Mouse (Mus musculus): ENCODE measurements around the gene Tbl2. TPM values are rescaled to one million over a fixed set of nuclear protein-coding genes. Genes with fewer than 3 reads are reported as not detected.

The Tbl2 gene
- polyA plus RNA-seq, 1 experiment from 2014 or later = 15.9 TPM

- Histone ChIP-seq H3K27me3 (no peaks in the 10 kb centered on the region), H3K4me2 (no peak overlapping the region), H3K4me3 (no peak overlapping the region), H3K4me1 (replicated peaks) (no peaks in the 10 kb centered on the region), H3K9me3 (no peaks in the 10 kb centered on the region), H3K9ac (no peak overlapping the region), H3K36me3 (peaks cover 87% of the 10 kb centered on the region), H3K27ac (replicated peaks) (no peak overlapping the region)
- no peak for ATAC-seq (ENCODE audit: low read depth)
- WGBS = 80% methylated on average over 4 of the region's 4 CpGs
Observed at GRCm38 (mm10) chr5:135178996-135179395, 29.5 kb downstream of the Tbl2 start.

- WGBS = 94% methylated on average over 7 of the region's 7 CpGs
- no peak for ATAC-seq (ENCODE audit: low read depth)
- H3K9ac ChIP-seq = no peak overlapping the region
- no peak overlapping the region for H3K4me3 ChIP-seq
- H3K27me3 ChIP-seq = no peaks in the 10 kb centered on the region
- H3K36me3 ChIP-seq = peaks cover 81% of the 10 kb centered on the region
- 0 out of 2 replicates have a peak, but pooled peaks cover 3% of the 10 kb centered on the region for H3K9me3 ChIP-seq
- no peak overlapping the region for H3K4me2 ChIP-seq
- no peaks in the 10 kb centered on the region for H3K4me1 ChIP-seq (replicated peaks)
- no peak overlapping the region for H3K27ac ChIP-seq (replicated peaks)
Observed at GRCm38 (mm10) chr5:135179616-135180015, 30.2 kb downstream of the Tbl2 start.

GRCm38 (mm10) chr5:135180796-135181195 is 31.3 kb downstream of the Tbl2 start:
- ATAC-seq (ENCODE audit: low read depth) = no peak
- 0 out of 2 replicates have a peak, but pooled peaks cover under 1% of the 10 kb centered on the region for H3K4me1 ChIP-seq (replicated peaks)
- H3K9ac ChIP-seq = no peak overlapping the region
- H3K9me3 ChIP-seq = 0 out of 2 replicates have a peak, but pooled peaks cover 4% of the 10 kb centered on the region
- 93% methylated on average over 14 of the region's 14 CpGs for WGBS
- H3K4me3 ChIP-seq = no peak overlapping the region
- H3K4me2 ChIP-seq = no peak overlapping the region
- peaks cover 69% of the 10 kb centered on the region for H3K36me3 ChIP-seq
- H3K27ac ChIP-seq (replicated peaks) = no peak overlapping the region
- no peaks in the 10 kb centered on the region for H3K27me3 ChIP-seq

- H3K9ac ChIP-seq = no peak overlapping the region
- H3K4me3 ChIP-seq = no peak overlapping the region
- H3K36me3 ChIP-seq = peaks cover 61% of the 10 kb centered on the region
- no peak overlapping the region for H3K27ac ChIP-seq (replicated peaks)
- H3K4me1 ChIP-seq (replicated peaks) = 0 out of 2 replicates have a peak, but pooled peaks cover 7% of the 10 kb centered on the region
- no peaks in the 10 kb centered on the region for H3K27me3 ChIP-seq
- no peak for ATAC-seq (ENCODE audit: low read depth)
- H3K9me3 ChIP-seq = 0 out of 2 replicates have a peak, but pooled peaks cover 4% of the 10 kb centered on the region
- H3K4me2 ChIP-seq = no peak overlapping the region
- 69% methylated on average over 6 of the region's 6 CpGs for WGBS
Observed at GRCm38 (mm10) chr5:135181776-135182175, 32.3 kb downstream of the Tbl2 start.

GRCm38 (mm10) chr5:135183131-135183861 is 33.8 kb downstream of the Tbl2 start:
- WGBS = 62% methylated on average over 8 of the region's 8 CpGs
- Histone ChIP-seq H3K9me3 (0 out of 2 replicates have a peak, but pooled peaks cover 4% of the 10 kb centered on the region), H3K4me1 (replicated peaks) (peaks cover 10% of the 10 kb centered on the region), H3K27ac (replicated peaks) (no peak overlapping the region), H3K36me3 (peaks cover 46% of the 10 kb centered on the region), H3K4me2 (no peak overlapping the region), H3K9ac (no peak overlapping the region), H3K4me3 (no peak overlapping the region), H3K27me3 (no peaks in the 10 kb centered on the region)
- no peak for ATAC-seq (ENCODE audit: low read depth)

GRCm38 (mm10) chr5:135185016-135185415 is 35.6 kb downstream of the Tbl2 start:
- Histone ChIP-seq H3K4me3 (no peak overlapping the region), H3K4me1 (replicated peaks) (peaks cover 27% of the 10 kb centered on the region), H3K4me2 (no peak overlapping the region), H3K36me3 (peaks cover 34% of the 10 kb centered on the region), H3K27ac (replicated peaks) (no peak overlapping the region), H3K27me3 (no peaks in the 10 kb centered on the region), H3K9ac (no peak overlapping the region), H3K9me3 (0 out of 2 replicates have a peak, but pooled peaks cover 4% of the 10 kb centered on the region)
- WGBS = 98% methylated on average over 3 of the region's 3 CpGs
- no peak for ATAC-seq (ENCODE audit: low read depth)

- Histone ChIP-seq H3K4me1 (replicated peaks) (peaks cover 33% of the 10 kb centered on the region), H3K9me3 (0 out of 2 replicates have a peak, but pooled peaks cover 4% of the 10 kb centered on the region), H3K27ac (replicated peaks) (0 out of 2 replicates have a peak overlapping the region, but pooled peaks have one; percentile 98), H3K4me2 (no peak overlapping the region), H3K27me3 (no peaks in the 10 kb centered on the region), H3K9ac (no peak overlapping the region), H3K36me3 (peaks cover 30% of the 10 kb centered on the region), H3K4me3 (no peak overlapping the region)
- no peak for ATAC-seq (ENCODE audit: low read depth)
- 41% methylated on average over 3 of the region's 3 CpGs for WGBS
Observed at GRCm38 (mm10) chr5:135185596-135185995, 36.1 kb downstream of the Tbl2 start.

- Histone ChIP-seq H3K9me3 (0 out of 2 replicates have a peak, but pooled peaks cover 4% of the 10 kb centered on the region), H3K4me1 (replicated peaks) (peaks cover 38% of the 10 kb centered on the region), H3K4me2 (peak overlapping the region; percentile 92), H3K9ac (peak overlapping the region; percentile 72), H3K27ac (replicated peaks) (peak overlapping the region; percentile 98), H3K27me3 (no peaks in the 10 kb centered on the region), H3K36me3 (peaks cover 25% of the 10 kb centered on the region), H3K4me3 (peak overlapping the region; percentile 99)
- peak; percentile 6; the same call in 1 of the 2 replicates for ATAC-seq (ENCODE audit: low read depth)
- WGBS = 20% methylated on average over 10 of the region's 10 CpGs
Observed at GRCm38 (mm10) chr5:135186231-135186620, 36.8 kb downstream of the Tbl2 start.

GRCm38 (mm10) chr5:135186621-135187348 is 37.3 kb downstream of the Tbl2 start, which contains the start of gene Baz1b:
Gene Baz1b, plus strand, starts transcription at chr5:135187264.
- ATAC-seq (ENCODE audit: low read depth) = peak; percentile 97
- H3K4me3 ChIP-seq = peak within 1 kb of the TSS; percentile 99
- H3K9me3 ChIP-seq = 0 out of 2 replicates have a peak, but pooled peaks cover 4% of the 10 kb centered on the region
- peaks cover 24% of the 10 kb centered on the region for H3K36me3 ChIP-seq
- H3K9ac ChIP-seq = peak within 1 kb of the TSS; percentile 95
- H3K4me1 ChIP-seq (replicated peaks) = peaks cover 42% of the 10 kb centered on the region
- WGBS = 0% methylated on average over 56 of the region's 57 CpGs
- peak within 1 kb of the TSS; percentile 92 for H3K4me2 ChIP-seq
- H3K27ac ChIP-seq (replicated peaks) = peak within 1 kb of the TSS; percentile 98
- no peaks in the 10 kb centered on the region for H3K27me3 ChIP-seq

GRCm38 (mm10) chr5:135187349-135188213 is 38.1 kb downstream of the Tbl2 start:
- Histone ChIP-seq H3K9me3 (0 out of 2 replicates have a peak, but pooled peaks cover 4% of the 10 kb centered on the region), H3K4me2 (peak overlapping the region; percentile 92), H3K9ac (peak overlapping the region; percentile 95), H3K27ac (replicated peaks) (peak overlapping the region; percentile 98), H3K36me3 (peaks cover 19% of the 10 kb centered on the region), H3K27me3 (no peaks in the 10 kb centered on the region), H3K4me1 (replicated peaks) (peaks cover 50% of the 10 kb centered on the region), H3K4me3 (peak overlapping the region; percentile 99)
- under 1% methylated on average over 87 of the region's 102 CpGs for WGBS
- ATAC-seq (ENCODE audit: low read depth) = peak; percentile 62

GRCm38 (mm10) chr5:135188214-135188554 is 38.7 kb downstream of the Tbl2 start:
- peak overlapping the region; percentile 92 for H3K4me2 ChIP-seq
- peak overlapping the region; percentile 95 for H3K9ac ChIP-seq
- H3K36me3 ChIP-seq = peaks cover 17% of the 10 kb centered on the region
- no peaks in the 10 kb centered on the region for H3K27me3 ChIP-seq
- H3K4me1 ChIP-seq (replicated peaks) = peaks cover 56% of the 10 kb centered on the region
- 0 out of 2 replicates have a peak, but pooled peaks cover 4% of the 10 kb centered on the region for H3K9me3 ChIP-seq
- peak overlapping the region; percentile 99 for H3K4me3 ChIP-seq
- whole genome bisulfite sequencing = under 1% methylated on average over 8 of the region's 8 CpGs
- H3K27ac ChIP-seq (replicated peaks) = peak overlapping the region; percentile 98
- ATAC-seq (ENCODE audit: low read depth) = no peak
